Mouse (Mus musculus) erythroblast, embryonic 14.5 days (primary cell): ENCODE results near the gene Mlph. TPM values are rescaled to one million over a fixed set of nuclear protein-coding genes. Genes with fewer than 3 reads are reported as not detected.

Experiments
- H3K27me3 ChIP-seq: 2 replicates; pipeline ENCODE4 v1.6.1; 2012; ENCODE audit warnings: inconsistent platforms; ENCODE audit not compliant: control insufficient read depth
- H3K36me3 ChIP-seq: 2 replicates; pipeline ENCODE4 v1.6.1; 2012; ENCODE audit warnings: mild to moderate bottlenecking, inconsistent platforms; ENCODE audit not compliant: control insufficient read depth
- H3K4me1 ChIP-seq: 2 replicates; pipeline ENCODE4 v1.6.1; 2012; ENCODE audit warnings: inconsistent platforms; ENCODE audit not compliant: control insufficient read depth
- H3K4me3 ChIP-seq: replicated peaks from 2 replicates; pipeline ENCODE3; 2012; ENCODE audit warnings: moderate library complexity, mild to moderate bottlenecking, inconsistent platforms
- H3K9me3 ChIP-seq: 2 replicates; pipeline ENCODE4 v1.6.1; 2012; ENCODE audit warnings: low read length, inconsistent platforms, mixed read lengths; ENCODE audit not compliant: control insufficient read depth
- GATA1 ChIP-seq: IDR thresholded peaks from 2 replicates; pipeline ENCODE4 v1.6.1; 2012; ENCODE audit warnings: low read length, inconsistent platforms, mixed read lengths
- TAL1 ChIP-seq: IDR thresholded peaks from 3 replicates; pipeline ENCODE4 v1.6.1; 2012; ENCODE audit warnings: low read length, inconsistent platforms, mixed read lengths
- polyA plus RNA-seq: library from polyadenylated mRNA; stranded (reverse); fragments of >175 nt; gene quantifications from 2 replicates; pipeline ENCODE4 v1.2.3, GENCODE M21; 2012

Gene Mlph
- polyA plus RNA-seq, 1 experiment: not detected

GRCm38 (mm10) chr1:90896281-90896680 is 18.6 kb upstream of the Mlph start:
- Histone ChIP-seq H3K36me3 (no peaks in the 10 kb centered on the region), H3K9me3 (peaks cover 1% of the 10 kb centered on the region; the same call in 1 of the 2 replicates)
- no peak for TF ChIP-seq TAL1
- no peak for TF ChIP-seq GATA1

DNA sequence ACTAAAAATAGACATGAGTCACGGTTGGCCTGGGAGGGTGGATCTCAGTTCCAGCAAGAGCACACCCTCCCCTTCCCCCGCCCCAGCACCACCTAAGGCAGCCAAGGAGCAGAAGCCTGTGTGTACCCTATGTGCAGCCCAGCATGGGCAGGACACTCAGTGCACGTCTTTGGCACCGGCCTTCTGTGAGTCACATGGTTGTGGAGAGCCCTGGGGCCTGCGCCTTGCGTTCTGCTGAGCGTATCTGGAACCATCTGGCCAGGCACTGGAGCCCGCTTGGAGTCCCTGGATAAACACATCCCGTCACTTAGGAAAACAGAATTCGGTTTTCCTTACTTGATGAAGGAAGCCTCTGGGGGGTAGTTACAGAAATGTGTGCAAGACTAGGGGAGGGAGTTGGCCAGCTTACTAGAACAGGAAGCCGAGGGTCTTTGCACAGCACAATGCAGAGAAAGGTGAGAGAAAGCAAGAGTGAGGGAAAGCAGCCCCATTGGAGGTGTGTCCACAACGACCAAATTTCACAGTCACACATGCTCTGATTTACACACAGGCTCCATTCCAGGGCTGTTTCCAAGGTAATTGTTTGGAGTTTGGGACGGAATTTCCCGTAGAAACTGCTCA is 18.0 kb upstream of the Mlph start:
- TF ChIP-seq GATA1 (no peak), TAL1 (no peak)
- no peak overlapping the region for H3K4me3 ChIP-seq
- H3K4me1 ChIP-seq: no peaks in the 10 kb centered on the region
- no peaks in the 10 kb centered on the region for H3K27me3 ChIP-seq
- no peaks in the 10 kb centered on the region for H3K9me3 ChIP-seq
- no peaks in the 10 kb centered on the region for H3K36me3 ChIP-seq

More at GRCm38 (mm10) chr1:90896281-90896680, 18.6 kb upstream of the Mlph start:
- no peaks in the 10 kb centered on the region for H3K4me1 ChIP-seq
- H3K4me3 ChIP-seq: no peak overlapping the region
- H3K27me3 ChIP-seq: no peaks in the 10 kb centered on the region

GRCm38 (mm10) chr1:90898012-90898411 is 16.9 kb upstream of the Mlph start:
- Histone ChIP-seq H3K27me3 (no peaks in the 10 kb centered on the region), H3K4me1 (no peaks in the 10 kb centered on the region), H3K36me3 (no peaks in the 10 kb centered on the region), H3K4me3 (no peak overlapping the region), H3K9me3 (no peaks in the 10 kb centered on the region)
- TF ChIP-seq TAL1: no peak
- TF ChIP-seq GATA1: no peak

GRCm38 (mm10) chr1:90899816-90900215 is 15.1 kb upstream of the Mlph start:
- no peaks in the 10 kb centered on the region for H3K27me3 ChIP-seq
- H3K9me3 ChIP-seq: no peaks in the 10 kb centered on the region
- H3K4me1 ChIP-seq: no peaks in the 10 kb centered on the region
- no peak overlapping the region for H3K4me3 ChIP-seq
- no peaks in the 10 kb centered on the region for H3K36me3 ChIP-seq
- TF ChIP-seq GATA1 (no peak), TAL1 (no peak)

- no peak overlapping the region for H3K4me3 ChIP-seq
- H3K27me3 ChIP-seq: no peaks in the 10 kb centered on the region
- no peaks in the 10 kb centered on the region for H3K36me3 ChIP-seq
- TF ChIP-seq GATA1: no peak
- TF ChIP-seq TAL1: no peak
- H3K4me1 ChIP-seq: no peaks in the 10 kb centered on the region
- H3K9me3 ChIP-seq: no peaks in the 10 kb centered on the region
Observed at GRCm38 (mm10) chr1:90900406-90900805, 14.5 kb upstream of the Mlph start.

DNA sequence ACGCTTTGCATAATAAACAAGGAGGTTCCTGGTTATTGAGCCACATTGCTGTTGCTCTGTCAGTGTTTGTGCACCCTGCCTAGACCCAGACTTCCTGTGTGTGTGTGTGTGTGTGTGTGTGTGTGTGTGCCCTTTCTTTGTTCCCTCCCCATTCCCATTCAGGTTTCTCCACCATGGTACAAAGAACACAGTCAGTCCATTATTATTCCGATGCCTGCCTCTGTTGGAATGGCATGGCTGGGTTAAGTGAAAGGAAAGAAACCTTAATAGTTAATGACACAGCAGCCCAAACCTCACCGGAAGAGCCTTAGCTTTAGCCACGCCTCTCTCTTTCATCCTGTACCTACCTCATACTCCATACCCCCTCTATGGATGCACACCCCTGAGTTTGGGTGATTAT is 13.6 kb upstream of the Mlph start:
- Histone ChIP-seq H3K4me3 (no peak overlapping the region), H3K36me3 (no peaks in the 10 kb centered on the region), H3K9me3 (no peaks in the 10 kb centered on the region), H3K27me3 (no peaks in the 10 kb centered on the region), H3K4me1 (no peaks in the 10 kb centered on the region)
- TF ChIP-seq TAL1 (no peak), GATA1 (no peak)

GRCm38 (mm10) chr1:90901681-90902208 is 13.1 kb upstream of the Mlph start:
- Histone ChIP-seq H3K9me3 (no peaks in the 10 kb centered on the region), H3K36me3 (no peaks in the 10 kb centered on the region), H3K4me1 (no peaks in the 10 kb centered on the region), H3K4me3 (no peak overlapping the region), H3K27me3 (no peaks in the 10 kb centered on the region)
- TF ChIP-seq TAL1 (no peak), GATA1 (no peak)

GRCm38 (mm10) chr1:90902751-90903150 is 12.1 kb upstream of the Mlph start:
- no peak for TF ChIP-seq TAL1
- TF ChIP-seq GATA1: no peak
- no peak overlapping the region for H3K4me3 ChIP-seq

GRCm38 (mm10) chr1:90903211-90903945 is 11.5 kb upstream of the Mlph start:
- Histone ChIP-seq H3K4me3 (no peak overlapping the region), H3K27me3 (no peaks in the 10 kb centered on the region), H3K36me3 (no peaks in the 10 kb centered on the region), H3K9me3 (no peaks in the 10 kb centered on the region), H3K4me1 (no peaks in the 10 kb centered on the region)
- TF ChIP-seq GATA1: no peak
- TF ChIP-seq TAL1: no peak

More at GRCm38 (mm10) chr1:90902751-90903150, 12.1 kb upstream of the Mlph start:
- Histone ChIP-seq H3K4me1 (no peaks in the 10 kb centered on the region), H3K9me3 (no peaks in the 10 kb centered on the region), H3K36me3 (no peaks in the 10 kb centered on the region), H3K27me3 (no peaks in the 10 kb centered on the region)
